Mouse (Mus musculus) liver, embryonic 14.5 days (tissue): ENCODE results near the gene Epm2aip1.

Source experiments
- CTCF ChIP-seq: IDR thresholded peaks from 2 replicates; pipeline ENCODE4 v1.5.1; 2016; ENCODE audit warnings: antibody characterized with exemption, low read depth, control low read depth
- EP300 ChIP-seq: IDR thresholded peaks from 2 replicates; pipeline ENCODE4 v1.6.1; 2016; ENCODE audit warnings: antibody characterized with exemption, low read depth

- no peak for TF ChIP-seq CTCF
- no peak for TF ChIP-seq EP300
Measured at GRCm38 (mm10) chr9:111294911-111295310, 23.2 kb downstream of the Epm2aip1 start.
